Mouse (Mus musculus) frontal cortex, postnatal 25 days (tissue): ENCODE measurements around the gene BC052040.
A peak's percentile ranks its signal among the peaks of the same experiment; 100 is the strongest.

Source experiments
- DNase-seq, 2 experiments: peaks; one replicate each; pipeline ENCODE4 v3.0.0; 2022; ENCODE audit warnings: low spot score in 2 of 2

BC052040 gene

DNA sequence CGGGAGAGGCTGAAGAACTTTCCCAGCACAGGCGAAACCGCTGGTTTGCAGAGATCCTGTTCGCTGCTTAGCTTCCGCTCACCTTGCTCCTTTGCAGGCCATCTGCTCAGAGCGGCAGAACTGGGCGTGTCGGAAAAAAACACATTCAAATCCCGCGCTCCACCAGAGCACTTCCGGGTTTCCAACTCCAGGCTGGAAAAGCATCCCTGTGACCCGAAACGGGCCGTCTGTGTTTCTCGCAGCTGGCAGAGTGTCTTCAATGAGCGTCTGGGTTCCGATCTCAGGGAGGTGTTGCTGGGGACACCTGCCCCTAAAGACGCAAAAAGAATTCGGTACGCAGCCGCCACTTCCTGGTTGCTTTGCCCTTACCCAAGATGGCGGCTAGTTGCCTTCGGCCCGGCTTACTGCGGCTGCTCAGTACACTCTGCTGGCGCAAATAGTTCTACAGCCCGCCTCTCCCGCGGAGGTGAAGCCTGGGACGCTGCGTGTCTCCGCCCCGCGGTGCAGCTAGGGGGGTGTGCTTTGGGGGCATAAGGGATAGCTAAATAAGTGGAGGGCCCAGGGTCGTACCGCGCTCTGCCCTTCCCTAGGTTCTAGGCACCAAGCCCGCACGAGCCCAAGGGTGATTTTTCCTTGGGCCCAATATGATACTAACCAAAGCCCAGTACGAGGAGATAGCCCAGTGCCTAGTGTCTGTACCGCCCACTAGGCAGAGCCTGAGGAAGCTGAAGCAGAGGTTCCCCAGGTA, at the start of gene BC052040:
BC052040 (plus strand) TSS at position 476 of the 748 bp plus-strand sequence.
- DNase-seq: peak; percentile 82

DNA sequence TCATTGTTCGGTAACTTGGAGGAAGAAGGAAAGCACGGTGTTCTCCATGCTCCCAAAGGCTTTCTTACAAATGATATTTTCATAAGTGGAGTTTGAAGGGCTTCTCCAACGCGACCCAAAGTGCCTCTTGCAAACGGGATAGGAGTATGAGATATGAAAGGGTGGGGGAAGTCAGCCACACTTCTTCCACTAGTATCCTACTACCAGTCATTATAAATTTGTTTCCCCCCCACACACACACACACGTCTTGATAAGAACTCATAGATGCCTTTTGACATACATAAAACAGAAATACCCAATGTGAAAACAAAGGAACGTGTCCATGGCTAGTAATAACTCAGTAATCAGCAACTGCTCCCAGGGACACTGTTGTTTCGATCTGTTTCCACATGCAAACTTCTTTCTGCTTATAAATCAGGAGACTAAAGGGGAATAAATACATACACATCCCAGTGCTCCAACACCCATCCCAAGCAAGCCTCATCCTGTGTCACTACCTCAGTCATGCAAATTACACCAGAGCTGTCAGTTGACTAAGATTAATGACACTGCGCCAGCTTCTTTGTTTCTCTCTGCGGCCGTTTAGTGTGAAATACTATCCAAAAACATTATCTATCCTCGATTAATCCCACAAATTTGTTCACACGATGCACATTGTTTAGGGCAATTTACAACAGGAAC, 43.4 kb upstream of the BC052040 start:
- DNase-seq: no peak

- DNase-seq: no peak
Observed at GRCm38 (mm10) chr2:115538691-115539283, 42.7 kb upstream of the BC052040 start.

DNA sequence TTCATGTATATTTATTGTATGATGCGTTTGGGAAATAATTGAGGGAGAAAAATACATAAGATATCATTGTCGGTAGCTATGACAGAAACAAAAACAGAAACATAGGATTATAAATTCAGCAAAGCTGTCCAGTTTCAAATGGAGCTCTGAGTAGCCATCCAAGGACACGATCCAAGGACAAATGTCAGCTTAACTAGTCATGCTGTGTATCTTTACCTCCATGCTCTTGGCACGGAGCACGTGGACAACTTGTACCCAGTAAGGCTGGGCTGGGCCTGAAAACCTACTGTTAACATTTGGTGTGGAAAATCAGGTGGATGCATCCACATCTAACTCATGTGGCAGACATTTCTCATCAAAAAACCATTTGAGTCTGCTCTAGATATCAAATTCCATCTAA, 41.8 kb upstream of the BC052040 start:
- DNase-seq: no peak

DNA sequence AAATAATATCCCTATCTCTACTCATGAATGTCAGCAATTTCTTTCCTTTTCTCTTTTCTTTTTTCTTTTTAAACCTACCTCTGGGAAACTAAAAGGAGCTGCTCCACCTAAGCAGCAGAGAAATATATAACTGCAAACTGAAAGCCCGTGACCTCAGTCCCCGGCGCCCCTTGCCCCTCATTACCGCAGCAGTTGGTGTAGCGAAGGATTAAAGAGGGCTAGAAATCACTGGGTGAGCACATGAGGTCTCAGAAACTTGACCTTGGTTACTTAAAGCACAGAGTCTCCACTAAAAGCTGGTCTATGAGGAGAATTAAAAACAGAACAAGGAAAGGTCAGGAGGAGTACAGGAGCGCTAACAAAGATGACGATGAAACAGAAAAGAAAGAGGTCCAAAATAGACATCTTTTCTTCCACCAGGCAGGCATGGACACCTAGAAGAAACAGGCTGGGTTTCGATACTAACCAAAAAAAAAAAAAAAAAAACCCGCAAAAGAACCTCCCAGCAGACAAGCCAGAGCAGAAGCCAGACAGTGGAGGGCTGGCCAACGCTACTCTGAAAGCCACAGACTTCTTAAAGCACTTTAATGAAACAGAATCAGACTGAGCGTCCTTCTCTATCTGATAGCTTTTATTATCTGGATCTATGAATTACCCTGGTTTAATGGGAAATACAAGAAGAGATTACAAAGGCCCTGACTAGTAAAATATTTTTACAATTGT, 39.0 kb upstream of the BC052040 start:
- DNase-seq: no peak

DNA sequence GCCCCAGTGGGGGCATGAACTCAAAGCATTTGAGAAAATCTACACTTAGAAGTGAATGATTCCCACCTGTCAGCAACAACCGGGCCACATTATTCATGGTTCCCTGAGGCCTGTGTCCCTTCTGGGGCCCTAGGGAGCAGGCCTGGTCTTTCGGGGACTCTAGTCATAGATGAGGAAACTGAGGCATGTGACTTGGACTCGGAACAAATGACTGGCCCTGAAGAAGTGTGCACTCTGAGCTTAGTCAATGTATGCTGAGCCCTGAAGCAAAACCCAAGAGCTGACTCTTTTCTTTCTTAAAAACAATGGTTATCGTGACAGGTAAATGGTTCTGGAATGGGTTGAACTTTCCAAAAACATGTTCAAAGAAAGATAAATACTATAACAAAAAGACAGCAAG, 38.3 kb upstream of the BC052040 start:
- DNase-seq: no peak

DNA sequence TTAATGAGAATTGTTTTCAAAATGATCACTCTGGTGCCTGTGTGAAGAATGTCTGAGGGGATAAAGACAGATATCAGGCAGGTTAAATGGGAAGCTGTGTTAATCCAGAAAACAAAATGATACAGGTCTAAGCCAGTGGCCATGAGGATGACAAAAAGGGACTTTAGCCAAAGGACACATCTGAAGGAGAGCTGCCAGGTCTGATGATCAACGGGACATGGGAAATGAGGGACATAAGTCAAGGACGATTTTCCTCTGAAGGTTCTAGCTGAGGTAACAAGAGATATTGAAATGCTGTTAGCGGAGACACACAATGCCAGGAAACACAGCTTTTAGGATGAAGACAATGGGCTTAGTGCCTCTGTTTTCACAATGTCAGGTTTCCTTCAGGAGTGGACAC, 29.6 kb upstream of the BC052040 start:
- DNase-seq: no peak

- DNase-seq: no peak
Observed at GRCm38 (mm10) chr2:115562155-115562827, 19.2 kb upstream of the BC052040 start.

- no peak for DNase-seq
Observed at GRCm38 (mm10) chr2:115563436-115564093, 18.0 kb upstream of the BC052040 start.

GRCm38 (mm10) chr2:115571996-115572395, 9.5 kb upstream of the BC052040 start:
- no peak for DNase-seq

DNA sequence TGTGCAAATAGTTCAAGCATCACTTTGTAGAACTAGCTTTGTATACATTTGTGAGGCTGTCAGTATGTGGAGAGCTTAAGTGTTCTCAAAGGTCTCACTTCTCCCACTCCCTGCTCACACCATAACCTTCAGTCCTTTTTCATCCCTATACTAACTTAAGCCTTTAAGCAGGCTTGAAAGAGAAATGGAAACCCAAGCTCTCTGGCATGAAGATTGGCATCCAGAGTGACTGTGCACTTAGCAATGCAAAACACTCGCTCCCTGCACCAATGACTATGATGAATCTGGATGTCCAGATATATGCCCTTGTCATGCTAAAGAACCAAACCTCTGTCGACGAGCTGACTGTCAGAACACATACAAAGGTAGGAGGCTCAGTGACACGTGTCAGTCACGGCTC, 6.7 kb upstream of the BC052040 start:
- no peak for DNase-seq

DNA sequence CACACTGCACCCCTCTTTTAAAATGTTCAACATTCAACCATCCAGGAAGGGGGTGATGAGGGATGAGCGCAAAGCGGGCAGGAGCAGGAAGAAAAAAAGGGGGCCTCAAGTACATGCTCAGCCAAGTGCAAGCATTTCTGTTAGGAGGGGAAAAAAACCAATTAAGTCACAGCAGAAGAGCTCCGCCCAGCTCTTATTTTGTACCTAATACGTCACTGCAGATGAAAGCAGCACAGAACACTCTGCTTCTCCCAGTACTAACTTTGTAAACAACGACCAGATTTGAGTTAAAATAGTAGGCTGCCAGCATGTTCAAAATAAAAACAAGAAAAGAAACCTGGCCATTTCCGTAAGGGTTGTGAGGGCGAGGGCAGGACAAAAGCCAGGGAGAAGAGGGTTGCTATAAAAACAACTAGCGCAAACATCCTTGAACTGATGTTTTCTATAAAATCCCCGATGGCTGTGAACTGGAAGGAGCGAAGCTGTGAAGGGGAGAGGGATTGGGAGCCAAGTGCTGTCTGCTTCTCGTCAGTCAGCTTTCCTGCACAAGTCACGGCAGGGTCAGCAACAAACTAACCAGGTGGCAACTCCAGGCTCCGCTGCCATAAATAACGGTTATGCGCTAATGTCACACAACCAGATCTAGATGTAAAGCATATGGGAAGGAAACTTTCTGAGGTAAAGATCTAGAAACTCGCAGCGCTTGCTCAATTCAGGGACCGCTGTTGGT, 2.2 kb upstream of the BC052040 start:
- DNase-seq: no peak

DNA sequence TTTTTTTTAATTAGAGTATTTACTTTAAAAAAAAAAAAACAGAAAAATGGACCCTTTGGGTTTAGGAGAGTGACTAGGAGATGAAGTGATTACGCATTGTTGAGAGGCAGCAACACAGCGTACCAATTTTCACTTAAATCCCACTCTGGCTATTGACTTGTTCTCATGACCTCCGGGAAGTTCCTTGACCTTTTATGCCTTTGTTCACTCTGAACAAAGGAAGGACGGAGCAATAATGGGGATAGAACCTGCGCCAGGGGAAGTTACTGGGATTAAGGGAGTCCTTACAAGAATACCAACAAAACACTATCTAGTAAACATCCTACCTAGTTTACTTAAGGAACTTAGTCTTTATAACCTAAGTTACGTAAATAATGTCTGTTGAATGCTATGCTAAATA, 1.5 kb upstream of the BC052040 start:
- DNase-seq: no peak

DNA sequence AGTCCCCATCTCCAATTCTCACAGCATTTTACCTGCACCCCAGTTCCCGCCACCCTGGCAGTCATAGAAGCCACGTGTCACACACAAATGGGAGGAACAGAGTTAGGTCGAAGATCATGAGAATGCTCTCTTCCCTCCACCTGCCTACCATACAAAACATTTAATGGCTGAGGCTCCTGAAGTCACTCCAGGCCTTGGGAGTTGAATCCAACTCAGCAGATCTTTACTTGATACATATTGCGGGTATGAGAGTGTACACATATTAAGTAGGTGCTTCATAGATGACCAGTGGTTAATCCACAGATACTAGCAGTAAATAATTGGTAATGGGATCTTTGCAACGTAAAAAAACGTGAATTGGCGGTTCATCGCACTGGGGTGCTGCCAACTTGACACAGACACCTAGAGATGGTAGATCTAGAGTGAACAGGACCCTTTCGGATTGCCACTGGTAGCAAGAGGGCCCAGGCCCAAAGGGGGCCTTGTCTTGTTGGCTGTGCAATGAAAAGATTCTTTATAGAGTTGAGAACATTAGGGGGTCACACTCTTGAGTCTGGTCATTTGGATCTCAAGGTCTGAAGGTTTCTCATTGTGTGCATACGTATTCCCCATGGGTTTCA, 583 bp downstream of the BC052040 start:
- DNase-seq: no peak

DNA sequence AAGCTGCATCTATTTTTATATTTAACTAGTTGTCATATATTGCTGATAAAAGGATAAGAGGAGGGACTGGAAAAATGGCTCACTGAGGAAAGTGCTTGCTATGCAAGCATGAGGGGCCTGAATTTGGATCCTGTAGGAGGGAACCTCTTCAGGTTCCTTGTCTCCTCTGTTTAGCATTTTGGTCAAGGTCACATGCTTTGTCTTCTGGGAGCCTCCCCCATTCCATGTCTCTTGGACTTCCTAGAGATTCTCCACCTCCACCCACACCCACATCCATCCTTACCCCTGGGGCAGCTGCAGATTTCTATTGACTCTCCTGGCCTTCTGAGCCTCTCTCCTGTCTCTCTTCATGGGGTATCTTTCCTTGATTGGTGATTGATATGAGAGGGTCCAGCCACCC, 2.3 kb downstream of the BC052040 start:
- DNase-seq: no peak

DNA sequence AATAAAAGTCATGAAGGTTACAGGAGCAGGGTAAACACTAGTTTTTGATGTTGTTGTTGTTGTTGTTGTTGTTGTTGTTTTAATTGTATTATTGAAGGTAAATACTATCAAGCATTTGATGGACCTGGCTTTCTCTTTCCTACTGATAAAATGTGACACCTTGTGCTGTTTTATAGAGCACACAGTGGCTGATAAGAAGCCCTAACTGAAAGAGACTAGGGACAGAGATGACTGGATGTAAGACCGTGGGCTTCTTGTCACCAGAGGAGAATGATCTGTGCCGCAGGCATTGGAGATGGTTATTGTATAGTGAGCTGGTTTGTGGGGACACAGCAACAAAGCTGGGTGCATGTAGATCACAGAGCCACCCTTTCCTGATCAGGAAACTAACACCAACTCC, 9.1 kb downstream of the BC052040 start:
- no peak for DNase-seq

- DNase-seq: peak; percentile 29 to 33
Observed at GRCm38 (mm10) chr2:115592651-115593119, 11.2 kb downstream of the BC052040 start.

GRCm38 (mm10) chr2:115597017-115597416, 15.5 kb downstream of the BC052040 start:
- DNase-seq: no peak

DNA sequence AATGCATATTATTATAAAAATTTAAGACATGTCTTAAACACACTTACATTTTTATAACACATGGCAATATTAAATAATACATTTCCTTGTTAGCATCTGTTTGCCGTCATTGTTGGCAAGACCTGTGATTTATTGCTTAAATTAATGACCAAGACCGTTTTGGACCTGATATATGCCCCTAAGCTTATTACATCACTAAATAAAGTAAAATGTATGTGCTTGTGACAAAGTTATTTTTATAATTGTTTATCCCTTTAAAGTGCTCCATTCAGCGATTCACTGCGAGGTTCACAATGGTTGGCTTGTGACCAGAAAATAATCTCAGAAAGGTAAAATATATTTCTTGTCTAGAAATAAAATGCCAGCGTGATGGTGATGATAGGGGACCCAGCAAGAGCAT, 16.8 kb downstream of the BC052040 start:
- no peak for DNase-seq

GRCm38 (mm10) chr2:115600724-115601123, 19.2 kb downstream of the BC052040 start:
- no peak for DNase-seq
